Mouse (Mus musculus): ENCODE measurements around the gene Ckap5. TPM values are rescaled to one million over a fixed set of nuclear protein-coding genes. Genes with fewer than 3 reads are reported as not detected.

Gene Ckap5
- polyA plus RNA-seq, 1 experiment from 2014 or later = 84.9 TPM

DNA sequence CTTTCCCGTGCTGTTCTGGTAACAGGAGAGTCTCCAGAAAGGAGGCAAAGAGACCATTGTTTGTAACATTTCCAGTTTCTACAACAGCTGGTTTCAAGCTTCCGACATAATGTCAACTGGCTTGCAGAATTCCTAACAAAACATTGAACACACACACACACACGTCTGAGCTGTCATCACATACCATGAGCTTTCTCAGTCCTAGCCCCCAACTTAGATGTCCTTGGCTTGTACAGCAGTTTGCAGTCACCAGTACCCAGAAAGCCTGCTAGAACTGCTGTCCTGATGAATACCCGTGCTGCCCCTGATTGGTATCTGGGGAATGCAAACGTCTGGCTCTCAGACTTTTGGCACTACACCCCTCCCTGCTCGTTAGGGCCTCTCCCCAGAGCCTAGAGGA, 129.3 kb downstream of the Ckap5 start:
- Histone ChIP-seq H3K36me3 (ENCODE audit: control insufficient read depth, insufficient read depth, low read length) (peaks cover 25% of the 10 kb centered on the region), H3K27ac (ENCODE audit: low read length) (peak overlapping the region; percentile 84), H3K4me3 (ENCODE audit: low read length) (no peak overlapping the region), H3K27me3 (ENCODE audit: control insufficient read depth, insufficient read depth, low read depth, low read length) (no peaks in the 10 kb centered on the region), H3K4me1 (replicated peaks; ENCODE audit: control insufficient read depth, insufficient read depth, low read length) (peaks cover 32% of the 10 kb centered on the region), H3K9me3 (ENCODE audit: control insufficient read depth, low read length) (no peaks in the 10 kb centered on the region), H3K9ac (ENCODE audit: low read length) (no peak overlapping the region), H3K4me2 (ENCODE audit: low read depth, low read length) (no peak overlapping the region)
- peak; percentile 84 for ATAC-seq (ENCODE audit: low read depth)
- 30% methylated on average over 6 of the region's 6 CpGs for WGBS

GRCm38 (mm10) chr2:91656774-91657173, 130.2 kb downstream of the Ckap5 start:
- Histone ChIP-seq H3K9me3 (ENCODE audit: control insufficient read depth, low read length) (no peaks in the 10 kb centered on the region), H3K27ac (ENCODE audit: low read length) (peak overlapping the region; percentile 84), H3K27me3 (ENCODE audit: control insufficient read depth, insufficient read depth, low read depth, low read length) (no peaks in the 10 kb centered on the region), H3K9ac (ENCODE audit: low read length) (no peak overlapping the region), H3K36me3 (ENCODE audit: control insufficient read depth, insufficient read depth, low read length) (peaks cover 31% of the 10 kb centered on the region), H3K4me3 (ENCODE audit: low read length) (no peak overlapping the region), H3K4me1 (replicated peaks; ENCODE audit: control insufficient read depth, insufficient read depth, low read length) (peaks cover 25% of the 10 kb centered on the region), H3K4me2 (ENCODE audit: low read depth, low read length) (0 out of 2 replicates have a peak overlapping the region, but pooled peaks have one; percentile 3)
- WGBS = 51% methylated on average over 8 of the region's 8 CpGs
- peak; percentile 80 for ATAC-seq (ENCODE audit: low read depth)

DNA sequence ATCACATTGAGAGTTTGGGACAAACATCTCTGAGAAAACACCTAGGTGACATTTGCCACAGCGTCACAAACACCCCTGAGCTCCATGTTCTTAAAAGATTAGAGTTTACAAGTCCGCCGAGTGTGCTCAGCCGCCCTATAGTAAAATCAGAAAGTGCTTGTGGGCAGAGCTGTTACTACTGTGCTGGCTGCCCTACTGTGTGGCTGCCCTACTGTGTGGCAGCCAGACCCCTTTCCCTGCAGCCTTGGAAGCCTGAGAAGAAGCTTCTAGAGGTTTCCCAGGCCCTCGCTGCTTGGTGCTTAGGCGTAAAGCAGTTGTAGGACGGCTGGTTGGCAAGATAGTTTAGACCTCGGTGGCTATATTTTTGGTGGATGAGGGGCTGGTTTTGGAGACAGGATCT, 133.1 kb downstream of the Ckap5 start:
- H3K9me3 ChIP-seq (ENCODE audit: control insufficient read depth, low read length) = no peaks in the 10 kb centered on the region
- H3K4me2 ChIP-seq (ENCODE audit: low read depth, low read length) = no peak overlapping the region
- no peak overlapping the region for H3K4me3 ChIP-seq (ENCODE audit: low read length)
- 94% methylated on average over 8 of the region's 8 CpGs for WGBS
- no peaks in the 10 kb centered on the region for H3K27me3 ChIP-seq (ENCODE audit: control insufficient read depth, insufficient read depth, low read depth, low read length)
- peaks cover 17% of the 10 kb centered on the region for H3K4me1 ChIP-seq (replicated peaks; ENCODE audit: control insufficient read depth, insufficient read depth, low read length)
- peaks cover 50% of the 10 kb centered on the region for H3K36me3 ChIP-seq (ENCODE audit: control insufficient read depth, insufficient read depth, low read length)
- ATAC-seq (ENCODE audit: low read depth) = no peak
- H3K27ac ChIP-seq (ENCODE audit: low read length) = no peak overlapping the region
- H3K9ac ChIP-seq (ENCODE audit: low read length) = no peak overlapping the region

DNA sequence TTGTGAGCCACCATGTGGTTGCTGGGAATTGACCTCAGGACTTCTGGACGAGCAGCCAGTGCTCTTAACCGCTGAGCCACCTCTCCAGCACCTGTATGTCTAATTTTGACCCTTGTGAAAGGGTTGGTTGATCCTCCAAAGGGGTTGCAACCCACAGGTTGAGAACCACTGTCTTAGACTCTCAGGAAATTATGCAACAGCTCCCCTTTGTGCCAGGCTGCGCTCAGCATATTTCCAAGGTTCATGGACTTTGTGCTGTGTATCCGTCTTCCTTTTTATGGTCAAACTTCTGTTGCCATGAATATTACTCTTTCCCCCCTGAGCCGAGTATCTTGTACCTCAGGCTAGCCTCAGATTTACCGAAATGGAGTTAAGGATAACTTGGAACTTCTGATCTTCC, 134.4 kb downstream of the Ckap5 start:
- Histone ChIP-seq H3K4me2 (ENCODE audit: low read depth, low read length) (no peak overlapping the region), H3K27me3 (ENCODE audit: control insufficient read depth, insufficient read depth, low read depth, low read length) (no peaks in the 10 kb centered on the region), H3K27ac (ENCODE audit: low read length) (no peak overlapping the region), H3K9ac (ENCODE audit: low read length) (no peak overlapping the region), H3K4me1 (replicated peaks; ENCODE audit: control insufficient read depth, insufficient read depth, low read length) (peaks cover 7% of the 10 kb centered on the region), H3K9me3 (ENCODE audit: control insufficient read depth, low read length) (no peaks in the 10 kb centered on the region), H3K36me3 (ENCODE audit: control insufficient read depth, insufficient read depth, low read length) (peaks cover 49% of the 10 kb centered on the region), H3K4me3 (ENCODE audit: low read length) (no peak overlapping the region)
- no peak for ATAC-seq (ENCODE audit: low read depth)
- 88% methylated on average over 6 of the region's 6 CpGs for WGBS

DNA sequence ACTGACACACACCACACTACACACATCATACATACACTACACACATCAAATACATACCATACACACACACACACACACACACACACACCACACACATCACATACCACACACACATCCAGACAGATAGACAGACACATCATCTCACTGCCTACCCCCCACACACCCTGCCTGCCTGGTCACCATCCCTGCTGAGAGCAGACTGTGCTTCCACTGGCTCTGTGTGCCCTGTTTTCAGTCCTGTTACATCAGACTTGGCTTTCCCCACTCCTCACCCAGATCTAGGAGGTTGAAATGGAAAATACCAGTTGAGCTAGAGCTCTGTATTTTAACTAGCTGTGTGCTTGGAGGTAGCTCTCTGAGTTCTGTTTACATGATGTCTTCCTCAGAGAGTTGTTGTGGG, 138.2 kb downstream of the Ckap5 start:
- no peak overlapping the region for H3K27ac ChIP-seq (ENCODE audit: low read length)
- no peak overlapping the region for H3K4me2 ChIP-seq (ENCODE audit: low read depth, low read length)
- H3K27me3 ChIP-seq (ENCODE audit: control insufficient read depth, insufficient read depth, low read depth, low read length) = no peaks in the 10 kb centered on the region
- H3K4me3 ChIP-seq (ENCODE audit: low read length) = no peak overlapping the region
- no peak overlapping the region for H3K9ac ChIP-seq (ENCODE audit: low read length)
- H3K4me1 ChIP-seq (replicated peaks; ENCODE audit: control insufficient read depth, insufficient read depth, low read length) = no peaks in the 10 kb centered on the region
- H3K36me3 ChIP-seq (ENCODE audit: control insufficient read depth, insufficient read depth, low read length) = peaks cover 58% of the 10 kb centered on the region
- H3K9me3 ChIP-seq (ENCODE audit: control insufficient read depth, low read length) = no peaks in the 10 kb centered on the region
- no peak for ATAC-seq (ENCODE audit: low read depth)

DNA sequence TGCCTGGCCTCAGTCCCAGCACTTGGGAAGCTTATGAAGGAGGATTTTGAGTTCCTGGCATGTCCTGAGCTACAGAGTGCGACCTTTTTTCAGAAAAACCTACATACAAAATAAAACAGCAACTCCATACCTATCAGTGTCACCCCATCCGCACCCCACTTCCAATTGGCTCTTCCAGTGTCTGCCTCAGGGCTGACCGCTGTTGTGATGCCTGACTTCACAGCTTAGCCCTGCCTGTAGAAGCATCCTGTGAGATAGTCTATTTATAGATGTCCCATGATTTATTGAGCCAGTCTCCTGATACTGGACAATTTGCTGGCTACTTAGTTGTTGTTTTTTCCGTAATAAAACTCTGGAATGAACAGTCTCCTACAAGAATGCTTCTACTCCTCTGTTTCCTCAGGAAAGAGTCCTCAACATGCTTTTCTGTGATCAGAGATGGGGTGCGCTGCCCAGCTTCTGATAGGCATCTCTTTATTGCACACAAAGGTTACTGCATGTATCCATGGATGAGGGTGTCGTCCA, 139.9 kb downstream of the Ckap5 start:
- Histone ChIP-seq H3K27me3 (ENCODE audit: control insufficient read depth, insufficient read depth, low read depth, low read length) (no peaks in the 10 kb centered on the region), H3K9ac (ENCODE audit: low read length) (no peak overlapping the region), H3K27ac (ENCODE audit: low read length) (no peak overlapping the region), H3K4me1 (replicated peaks; ENCODE audit: control insufficient read depth, insufficient read depth, low read length) (no peaks in the 10 kb centered on the region), H3K4me3 (ENCODE audit: low read length) (no peak overlapping the region), H3K36me3 (ENCODE audit: control insufficient read depth, insufficient read depth, low read length) (peaks cover 68% of the 10 kb centered on the region), H3K9me3 (ENCODE audit: control insufficient read depth, low read length) (no peaks in the 10 kb centered on the region), H3K4me2 (ENCODE audit: low read depth, low read length) (no peak overlapping the region)
- WGBS = 90% methylated on average over 6 of the region's 6 CpGs
- ATAC-seq (ENCODE audit: low read depth) = no peak

- Histone ChIP-seq H3K9ac (ENCODE audit: low read length) (no peak overlapping the region), H3K27ac (ENCODE audit: low read length) (no peak overlapping the region), H3K4me3 (ENCODE audit: low read length) (no peak overlapping the region), H3K9me3 (ENCODE audit: control insufficient read depth, low read length) (no peaks in the 10 kb centered on the region), H3K27me3 (ENCODE audit: control insufficient read depth, insufficient read depth, low read depth, low read length) (no peaks in the 10 kb centered on the region), H3K4me1 (replicated peaks; ENCODE audit: control insufficient read depth, insufficient read depth, low read length) (no peaks in the 10 kb centered on the region), H3K36me3 (ENCODE audit: control insufficient read depth, insufficient read depth, low read length) (peaks cover 60% of the 10 kb centered on the region), H3K4me2 (ENCODE audit: low read depth, low read length) (no peak overlapping the region)
- 57% methylated on average over 2 of the region's 2 CpGs for WGBS
- ATAC-seq (ENCODE audit: low read depth) = no peak
These were observed 141.2 kb downstream of the Ckap5 start for GRCm38 (mm10) chr2:91667747-91668146.

- WGBS = 90% methylated on average over 8 of the region's 8 CpGs
- no peaks in the 10 kb centered on the region for H3K27me3 ChIP-seq (ENCODE audit: control insufficient read depth, insufficient read depth, low read depth, low read length)
- no peak overlapping the region for H3K9ac ChIP-seq (ENCODE audit: low read length)
- no peak overlapping the region for H3K27ac ChIP-seq (ENCODE audit: low read length)
- no peak overlapping the region for H3K4me2 ChIP-seq (ENCODE audit: low read depth, low read length)
- H3K4me3 ChIP-seq (ENCODE audit: low read length) = no peak overlapping the region
- H3K4me1 ChIP-seq (replicated peaks; ENCODE audit: control insufficient read depth, insufficient read depth, low read length) = no peaks in the 10 kb centered on the region
- ATAC-seq (ENCODE audit: low read depth) = no peak
- H3K9me3 ChIP-seq (ENCODE audit: control insufficient read depth, low read length) = no peaks in the 10 kb centered on the region
- H3K36me3 ChIP-seq (ENCODE audit: control insufficient read depth, insufficient read depth, low read length) = peaks cover 49% of the 10 kb centered on the region
These were observed 142.8 kb downstream of the Ckap5 start for GRCm38 (mm10) chr2:91669326-91669725.

DNA sequence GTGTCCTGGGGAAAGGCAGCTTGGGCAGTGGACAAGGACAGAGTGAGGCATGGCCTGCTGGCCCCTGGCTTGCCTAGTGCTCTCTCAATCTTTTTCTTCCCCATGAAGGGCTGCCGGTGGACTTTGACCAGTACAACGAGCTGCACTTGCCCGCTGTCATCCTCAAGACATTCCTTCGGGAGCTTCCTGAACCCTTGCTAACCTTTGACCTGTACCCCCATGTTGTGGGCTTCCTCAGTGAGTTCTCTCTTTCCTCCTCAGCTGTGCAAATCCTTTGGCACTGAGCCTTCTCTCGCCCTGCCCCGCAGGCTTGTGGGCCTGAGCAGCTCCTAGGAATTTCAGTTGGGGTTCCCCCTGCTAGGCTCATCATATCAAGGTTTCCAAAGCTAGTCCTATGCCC, 143.5 kb downstream of the Ckap5 start:
- WGBS = 91% methylated on average over 6 of the region's 6 CpGs
- Histone ChIP-seq H3K36me3 (ENCODE audit: control insufficient read depth, insufficient read depth, low read length) (peaks cover 44% of the 10 kb centered on the region), H3K9me3 (ENCODE audit: control insufficient read depth, low read length) (no peaks in the 10 kb centered on the region), H3K4me3 (ENCODE audit: low read length) (no peak overlapping the region), H3K4me2 (ENCODE audit: low read depth, low read length) (no peak overlapping the region), H3K27ac (ENCODE audit: low read length) (no peak overlapping the region), H3K9ac (ENCODE audit: low read length) (no peak overlapping the region), H3K27me3 (ENCODE audit: control insufficient read depth, insufficient read depth, low read depth, low read length) (no peaks in the 10 kb centered on the region), H3K4me1 (replicated peaks; ENCODE audit: control insufficient read depth, insufficient read depth, low read length) (no peaks in the 10 kb centered on the region)
- ATAC-seq (ENCODE audit: low read depth) = no peak

Data from lung, embryonic 16.5 days (tissue).